Mouse (Mus musculus) spleen, postnatal 10 days (tissue): ENCODE results near the gene Creb5.

Source experiments
- DNase-seq, 2 experiments: peaks; one replicate each; pipeline ENCODE4 v3.0.0; 2021 to 2022; ENCODE audit warnings: low spot score in 2 of 2

The Creb5 gene

DNA sequence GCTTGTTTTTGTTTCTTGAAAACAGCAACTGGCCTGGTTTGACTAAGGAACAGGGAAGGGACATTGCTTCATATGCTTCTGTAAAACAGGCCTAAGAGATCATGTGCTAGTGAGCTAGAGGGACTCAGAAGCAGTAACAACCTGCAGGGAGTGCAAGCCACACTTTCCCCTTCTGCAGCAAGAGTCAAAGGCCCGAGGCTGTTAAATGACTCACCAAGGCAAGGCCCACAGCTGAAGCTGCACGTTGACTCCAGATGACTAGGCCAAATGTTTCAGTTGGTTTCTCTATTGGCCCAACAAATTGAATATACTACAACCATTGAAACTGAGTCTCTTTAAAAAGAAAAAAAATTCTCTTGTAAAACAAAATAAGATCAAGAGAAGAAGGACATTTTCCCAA, 417.4 kb downstream of the Creb5 start:
- no peak for DNase-seq

DNA sequence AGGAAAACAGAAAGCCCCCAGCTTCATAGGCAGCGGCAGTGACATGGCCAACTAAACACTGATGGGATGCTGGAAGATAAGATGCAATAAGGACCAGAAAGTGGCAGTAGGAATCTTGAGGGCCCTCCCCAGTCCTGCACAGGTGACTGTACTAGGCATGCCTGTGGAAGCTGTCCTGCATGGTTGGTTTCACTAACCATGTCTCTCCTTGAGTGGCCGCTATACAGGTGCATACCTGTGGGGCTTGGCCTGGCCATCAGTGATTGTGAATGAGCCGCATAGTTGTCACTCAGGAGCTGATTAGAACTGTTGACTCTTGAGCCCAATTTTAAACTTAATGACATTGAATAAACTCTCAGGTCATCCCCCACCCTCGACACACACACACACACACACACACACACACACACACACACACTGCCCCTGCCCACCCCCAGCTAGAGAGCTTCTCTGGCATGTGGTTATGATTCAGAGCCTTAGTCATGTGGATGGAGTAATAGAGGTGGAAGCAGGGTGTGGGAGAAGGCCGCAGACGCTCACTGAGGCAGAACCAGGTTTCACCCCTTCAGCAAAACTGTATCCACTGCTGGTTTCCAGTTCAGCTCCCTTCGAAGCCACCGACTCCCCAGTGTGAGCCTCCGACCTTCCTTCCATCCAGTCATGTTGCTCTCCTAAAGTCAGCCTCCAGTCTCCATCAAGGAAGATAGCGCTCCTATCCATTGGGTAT, 419.7 kb downstream of the Creb5 start:
- DNase-seq = no peak

DNA sequence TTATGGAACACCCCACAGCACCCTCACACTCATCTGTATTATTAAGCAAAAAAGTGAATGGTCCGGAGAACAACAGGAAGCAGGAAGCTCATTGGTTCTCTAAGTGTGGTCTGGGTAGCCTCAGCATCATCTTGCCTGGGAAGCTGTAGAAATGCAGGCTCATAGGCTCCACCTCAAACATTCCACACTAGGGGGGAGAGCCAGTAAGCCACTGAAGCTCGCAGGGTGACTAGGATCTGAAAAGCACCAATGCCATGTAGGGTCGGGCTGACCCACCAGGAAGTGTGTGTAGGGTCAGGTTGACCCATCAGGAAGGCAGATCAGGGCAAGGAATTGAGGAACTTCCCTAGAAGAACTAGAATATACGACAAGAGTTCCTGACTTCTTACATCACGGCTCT, 420.7 kb downstream of the Creb5 start:
- DNase-seq = no peak

DNA sequence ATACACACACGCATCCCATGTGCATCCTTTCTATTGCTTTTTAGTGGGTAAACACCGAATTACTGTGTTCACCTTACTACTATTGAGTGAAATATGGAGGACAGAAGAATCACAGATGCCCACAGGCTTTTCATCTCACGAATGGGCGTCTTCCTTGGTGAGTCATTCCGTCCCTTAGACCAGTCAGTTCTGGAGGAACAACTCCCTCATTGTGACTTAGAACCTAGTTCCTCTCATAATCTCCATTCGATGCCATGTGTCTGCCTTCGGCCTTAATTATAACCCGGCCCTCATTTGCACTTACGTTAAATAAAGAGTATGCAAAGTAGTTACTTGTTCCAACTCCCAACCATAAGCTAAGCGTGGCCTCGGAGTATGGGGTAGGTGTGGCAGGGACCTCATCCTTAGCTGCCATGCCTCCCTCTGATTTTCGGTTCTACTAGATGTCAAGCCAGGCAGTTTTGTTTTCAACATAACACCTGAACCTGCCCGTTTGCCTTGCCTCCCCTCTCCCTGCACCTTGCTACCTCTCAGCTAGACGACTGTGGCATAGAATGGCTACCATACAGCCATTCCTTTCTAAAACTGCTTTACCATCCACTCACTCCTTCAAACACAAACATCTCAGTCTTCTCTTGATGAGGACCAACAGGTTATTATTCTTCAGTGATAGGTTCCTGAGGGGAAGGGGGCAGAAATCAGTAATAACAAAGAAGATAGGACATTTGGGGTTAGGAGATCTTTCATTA, 422.8 kb downstream of the Creb5 start:
- no peak for DNase-seq

DNA sequence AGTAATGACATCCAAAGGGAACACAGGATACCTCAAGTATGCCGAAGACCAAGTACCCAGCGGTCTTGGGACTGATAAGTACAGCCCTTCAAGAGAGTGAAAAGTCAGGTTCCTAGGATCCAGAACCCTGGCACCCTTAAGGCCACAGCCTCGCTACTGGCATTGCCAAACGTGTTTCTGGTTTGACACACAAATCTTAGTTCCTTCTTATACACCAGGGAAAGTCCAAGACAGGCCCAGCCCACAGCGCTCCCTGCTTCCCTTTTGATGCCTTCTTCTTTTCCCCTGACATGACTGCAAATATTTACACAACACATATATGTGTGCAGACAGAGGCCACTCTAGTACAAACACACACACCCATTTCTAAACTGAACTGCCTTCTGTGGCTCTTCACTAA, 423.5 kb downstream of the Creb5 start:
- no peak for DNase-seq

DNA sequence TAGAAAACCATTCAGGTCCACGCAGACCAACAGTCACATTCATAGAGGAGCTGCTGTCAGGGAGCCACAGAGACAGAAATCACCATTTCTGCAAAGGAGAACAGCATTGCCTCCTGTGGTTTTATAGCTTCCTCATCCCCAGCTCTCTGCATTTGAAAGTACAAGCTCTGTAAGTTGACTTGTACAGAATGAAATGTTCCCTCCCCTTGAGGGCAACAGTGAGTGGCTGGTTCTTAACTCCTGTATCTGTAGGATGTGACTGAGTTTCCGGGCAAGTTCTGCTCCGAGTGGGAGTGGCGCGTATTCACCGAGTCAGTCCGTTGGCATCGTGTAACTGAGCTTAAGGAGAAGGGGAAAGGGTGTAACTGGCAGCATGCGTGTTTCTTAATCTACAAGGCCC, 426.1 kb downstream of the Creb5 start:
- DNase-seq = no peak

DNA sequence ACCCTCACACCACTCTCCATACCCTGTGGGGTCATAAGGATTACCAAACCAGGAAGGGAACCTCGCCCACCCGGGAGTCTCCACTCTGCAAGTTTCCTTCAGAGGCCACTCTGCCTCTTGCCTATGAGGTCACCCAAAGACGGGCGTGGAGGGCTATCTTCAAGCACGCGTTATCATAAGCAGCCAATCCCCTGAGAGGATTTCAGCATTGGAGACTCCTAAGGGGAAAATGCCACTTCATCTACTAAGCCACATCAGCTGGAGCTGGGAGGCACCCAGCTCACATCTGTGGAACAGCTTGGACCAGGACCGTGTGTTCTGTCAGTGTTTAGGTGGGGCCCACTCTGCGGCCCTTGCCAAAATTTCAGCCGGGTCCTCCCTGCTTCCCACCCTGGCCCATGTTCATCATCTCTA, 427.8 kb downstream of the Creb5 start:
- DNase-seq = no peak

DNA sequence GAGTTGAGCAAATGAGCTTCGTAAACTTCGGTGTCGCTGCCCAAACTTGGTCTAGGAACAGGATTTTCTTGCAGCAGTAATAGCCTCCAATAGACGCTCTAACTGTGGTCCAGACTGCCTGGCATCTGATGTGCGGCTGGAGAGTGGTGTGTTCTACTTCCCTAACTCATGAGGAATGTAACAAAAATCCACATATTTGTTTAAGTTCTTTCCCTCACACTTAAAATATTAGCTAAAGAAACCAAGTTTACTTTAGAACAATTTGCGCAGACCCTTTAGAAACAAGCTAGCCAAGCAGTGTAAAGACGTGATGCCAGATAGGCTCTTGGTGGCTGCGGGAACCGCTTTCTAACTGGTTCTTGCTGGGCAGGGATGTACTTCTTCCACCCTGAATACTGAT, 428.9 kb downstream of the Creb5 start:
- no peak for DNase-seq

DNA sequence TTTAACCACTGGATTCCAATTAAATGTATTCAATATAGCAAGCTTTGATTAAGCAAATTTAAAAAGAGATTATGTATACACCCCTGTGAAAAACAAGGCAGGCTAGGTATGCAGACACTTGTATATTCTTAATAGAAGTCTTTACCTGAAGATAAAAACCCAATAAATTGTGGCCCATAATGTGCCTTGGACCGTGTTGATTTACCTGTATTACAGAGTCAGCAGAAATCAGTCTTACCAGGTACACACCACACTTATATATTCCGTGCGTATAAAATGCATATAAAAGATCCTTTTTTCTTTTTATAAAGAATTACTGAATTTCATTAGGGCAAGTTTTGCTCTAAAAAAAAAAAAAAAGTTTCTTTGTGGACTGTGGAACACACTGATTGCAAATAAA, 432.9 kb downstream of the Creb5 start:
- no peak for DNase-seq

DNA sequence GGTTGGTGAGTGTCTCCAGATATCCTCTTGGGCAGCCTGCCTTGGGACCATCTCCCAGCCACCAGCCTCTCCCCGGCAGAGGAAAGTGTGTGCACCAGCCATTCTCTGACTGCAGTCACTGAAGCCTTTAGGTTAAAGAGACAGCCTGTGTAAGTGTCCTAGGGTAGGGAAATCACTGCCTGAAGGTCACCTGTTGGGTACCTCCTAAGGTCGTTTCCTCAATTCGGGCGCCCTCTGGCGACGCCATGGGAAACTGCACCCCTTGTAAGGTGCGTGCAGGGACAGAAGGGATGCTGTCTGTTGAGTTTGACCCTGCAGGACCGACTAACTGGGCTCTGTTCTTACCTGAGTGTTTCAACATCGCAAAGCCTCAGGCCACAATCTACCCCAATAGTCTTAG, 434.5 kb downstream of the Creb5 start:
- DNase-seq = peak; percentile 49 to 73

DNA sequence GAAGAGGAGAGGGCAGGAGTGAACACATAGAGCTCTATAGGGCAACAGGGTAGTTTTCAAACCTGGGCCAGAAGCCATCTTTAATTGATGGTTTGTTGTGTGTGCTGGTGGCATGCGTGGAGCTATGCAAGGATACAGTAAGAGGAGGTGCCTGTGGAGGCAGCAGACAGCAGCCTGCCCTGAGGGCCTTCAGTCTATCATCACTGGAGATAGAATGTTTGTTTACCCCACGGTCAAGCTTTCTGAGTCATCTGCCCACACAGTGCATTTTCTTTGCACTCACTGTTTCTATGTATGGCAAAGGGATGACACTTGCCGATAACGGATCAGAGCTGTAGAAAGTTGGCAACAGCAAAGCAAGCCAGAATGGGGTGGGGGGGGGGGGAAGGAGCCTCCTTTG, 435.6 kb downstream of the Creb5 start:
- DNase-seq = no peak

DNA sequence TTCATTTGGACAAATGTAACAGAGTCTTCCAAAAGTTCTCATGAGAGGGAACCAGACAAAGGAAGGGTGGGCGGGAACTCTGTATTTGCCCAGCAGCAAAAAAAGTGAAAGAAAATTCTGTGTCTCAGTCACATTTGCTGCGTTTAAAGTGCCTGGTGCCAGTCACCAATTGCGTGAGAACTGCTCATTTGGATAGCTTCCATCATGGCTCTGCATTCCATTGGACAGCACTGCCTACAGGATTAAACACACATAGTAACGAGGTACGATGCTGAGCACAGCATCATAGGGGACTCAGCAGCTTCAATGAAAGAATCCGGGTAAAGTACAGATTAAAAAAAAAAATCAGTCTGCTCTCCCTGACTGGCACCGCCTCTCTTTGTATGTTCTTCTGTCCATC, 443.4 kb downstream of the Creb5 start:
- DNase-seq = no peak

DNA sequence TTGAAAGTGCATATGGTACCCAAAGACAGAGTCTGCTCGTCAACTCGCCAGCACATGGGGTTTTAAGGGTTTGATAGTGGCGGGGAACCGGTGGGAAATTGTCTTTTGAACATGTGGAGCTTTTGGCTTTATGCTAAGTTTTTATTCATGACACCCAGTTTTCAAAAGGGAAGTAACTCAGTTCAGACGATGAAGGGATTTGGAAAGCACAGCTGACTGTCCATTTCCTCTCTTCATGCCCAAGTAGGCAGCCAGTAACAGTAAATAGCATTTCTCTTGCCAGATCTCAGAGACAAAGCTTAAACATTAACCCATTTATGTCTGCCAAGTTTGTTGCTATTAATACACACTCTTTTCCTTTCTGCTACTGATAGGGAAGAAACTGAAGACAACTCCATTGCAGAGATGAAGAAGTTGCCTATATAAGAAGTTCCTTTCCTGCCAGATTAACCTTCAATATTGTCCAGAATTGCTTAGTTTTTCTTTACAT, 444.0 kb downstream of the Creb5 start:
- DNase-seq = no peak

DNA sequence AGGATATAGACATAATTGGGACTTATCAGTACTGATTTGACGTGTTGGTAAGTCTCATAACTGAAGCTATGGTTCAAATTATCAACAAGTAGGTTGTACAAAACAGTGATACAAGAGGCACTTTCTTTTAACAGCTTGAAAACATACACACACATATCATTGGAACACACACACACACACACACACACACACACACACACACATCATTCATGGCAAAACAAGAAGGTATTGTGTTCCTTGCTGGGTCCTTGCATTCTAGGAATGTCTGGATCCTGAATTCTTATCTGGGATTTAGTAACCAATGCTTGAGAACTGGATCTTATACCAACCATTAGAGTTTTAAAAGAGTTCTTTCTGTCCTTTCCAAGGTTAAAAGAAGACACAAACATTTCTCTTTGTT, 446.5 kb downstream of the Creb5 start:
- no peak for DNase-seq

DNA sequence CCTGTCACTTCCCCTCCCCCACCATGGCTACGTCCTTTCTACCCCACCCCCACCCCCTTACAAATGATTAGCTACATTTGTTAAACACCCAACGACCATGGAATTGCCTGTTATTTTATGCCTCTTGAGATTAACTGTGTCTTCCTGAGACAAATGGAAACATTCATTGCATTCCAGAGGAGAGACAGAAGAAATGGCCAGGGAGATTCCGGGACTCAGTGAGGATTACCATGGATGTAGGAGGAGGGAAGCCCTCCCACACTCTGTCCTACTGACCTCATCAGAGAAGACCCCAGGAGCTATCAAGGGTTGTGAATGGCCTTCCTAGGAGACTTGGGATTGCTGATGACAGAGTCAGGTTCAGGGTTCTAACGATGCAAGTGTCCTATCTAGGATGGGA, 446.9 kb downstream of the Creb5 start:
- DNase-seq = no peak

DNA sequence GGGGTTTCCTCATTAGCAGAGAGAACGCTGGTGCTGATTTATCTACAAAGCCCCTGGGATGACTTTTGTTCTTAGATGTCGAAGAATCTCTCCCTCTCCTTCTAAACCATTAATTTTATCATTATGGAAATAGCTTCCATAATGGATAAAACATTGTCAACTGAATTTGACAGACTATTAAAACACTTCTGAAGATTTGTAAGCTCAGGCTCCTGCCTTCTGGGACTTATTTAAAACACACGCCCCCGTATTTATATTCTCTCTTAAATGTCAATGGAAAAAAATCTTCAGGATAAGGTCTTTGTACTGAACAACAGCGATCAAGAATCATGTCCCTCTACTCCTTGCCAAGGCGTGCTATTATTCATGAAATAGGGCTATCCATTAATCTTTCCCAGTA, 448.6 kb downstream of the Creb5 start:
- DNase-seq = no peak

DNA sequence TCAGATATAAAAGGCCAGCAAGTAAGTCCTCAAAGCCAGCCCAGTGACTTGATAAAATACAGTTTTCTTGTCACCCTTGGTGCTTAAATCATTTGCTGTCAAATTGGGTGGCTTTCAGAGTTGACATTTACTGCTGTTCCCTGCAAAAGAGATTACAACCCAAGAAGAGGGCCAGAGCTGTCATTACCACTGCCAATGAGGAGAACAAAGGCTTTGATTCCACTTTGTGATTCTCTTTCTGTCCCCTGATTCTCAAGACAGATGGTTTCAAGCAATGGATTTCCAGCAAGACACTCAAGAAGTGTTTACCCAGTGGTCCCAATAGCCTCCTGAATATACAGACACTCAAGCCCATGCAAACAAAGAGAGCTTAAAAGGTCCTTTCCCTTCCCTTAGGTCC, 451.1 kb downstream of the Creb5 start:
- DNase-seq = no peak

DNA sequence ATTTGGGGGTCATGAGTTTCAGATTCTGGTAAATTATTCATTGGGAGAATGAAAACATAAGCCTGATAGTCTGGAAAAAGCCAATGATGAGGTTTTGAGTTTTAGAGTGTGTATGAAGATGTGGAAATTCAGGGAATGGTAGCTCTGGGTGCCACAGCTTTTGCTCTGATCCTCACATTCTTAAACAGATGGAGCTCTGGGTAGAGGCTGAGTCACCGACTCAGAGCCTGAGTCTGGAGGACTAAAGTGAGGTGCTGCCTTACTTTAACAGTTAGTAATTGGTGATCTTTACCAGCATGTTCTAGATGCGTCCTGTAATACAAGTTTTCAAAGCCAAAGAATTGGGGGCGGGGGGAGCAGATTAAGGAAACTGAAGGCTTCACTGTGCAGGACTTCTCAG, 454.2 kb downstream of the Creb5 start:
- no peak for DNase-seq
